Mouse (Mus musculus): ENCODE measurements around the gene Begain. TPM values are rescaled to one million over a fixed set of nuclear protein-coding genes. Genes with fewer than 3 reads are reported as not detected.
A peak's percentile ranks its signal among the peaks of the same experiment; 100 is the strongest.

Begain gene
- 16.1 and 22.6 TPM in 2 replicates for polyA plus RNA-seq (2015; fragmentation: Nextera tagmentation; extraction: Ambion mirVana)

DNA sequence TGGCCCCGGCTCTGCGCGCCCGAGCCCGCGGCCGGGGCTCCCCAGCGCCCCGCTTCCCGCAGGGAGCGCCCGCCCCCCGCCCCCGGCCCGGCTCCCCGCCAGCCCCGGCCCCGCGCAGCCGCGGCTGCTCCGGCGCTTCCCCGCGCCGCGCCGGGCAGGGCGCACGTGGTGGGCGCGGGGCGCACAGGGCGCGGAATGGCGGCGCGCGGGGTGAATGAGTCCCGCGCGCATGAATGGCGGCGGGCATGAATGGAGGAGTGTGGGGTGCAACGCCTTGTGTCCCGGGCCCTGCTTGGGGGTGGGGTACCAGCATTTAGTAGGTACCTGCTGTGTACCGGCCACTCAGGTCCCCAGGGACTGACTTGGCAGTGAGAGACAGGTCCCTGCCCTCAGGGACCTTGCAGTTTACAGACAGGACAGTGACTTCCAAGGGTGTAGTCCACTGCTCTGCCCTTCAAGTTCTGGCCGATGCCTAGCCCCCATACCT is at the start of gene Begain:
Gene Begain (minus strand): TSS at position 51 of the 487 bp plus-strand sequence.
- Histone ChIP-seq H3K27ac (ENCODE audit: low read length) (peak within 1 kb of the TSS; percentile 18; the same call in 1 of the 2 replicates), H3K9me3 (ENCODE audit: control insufficient read depth, low read length) (no peaks in the 10 kb centered on the region), H3K27me3 (replicated peaks; ENCODE audit: control insufficient read depth, insufficient read depth, low read length) (no peaks in the 10 kb centered on the region), H3K4me1 (replicated peaks; ENCODE audit: control insufficient read depth, insufficient read depth, low read length) (peaks cover 16% of the 10 kb centered on the region), H3K9ac (replicated peaks; ENCODE audit: low read depth, low read length) (peak within 1 kb of the TSS; percentile 82), H3K4me2 (ENCODE audit: low read length) (peak within 1 kb of the TSS; percentile 72), H3K4me3 (replicated peaks; ENCODE audit: low read length) (peak within 1 kb of the TSS; percentile 60), H3K36me3 (ENCODE audit: control insufficient read depth, insufficient read depth) (no peaks in the 10 kb centered on the region)
- ATAC-seq, result peak; percentile 57
- WGBS, result 4% methylated on average over 8 of the region's 48 CpGs

GRCm38 (mm10) chr12:109115707-109116106 is 47.7 kb upstream of the Begain start:
- Histone ChIP-seq H3K4me3 (replicated peaks; ENCODE audit: low read length) (no peak overlapping the region), H3K9ac (replicated peaks; ENCODE audit: low read depth, low read length) (no peak overlapping the region), H3K4me1 (replicated peaks; ENCODE audit: control insufficient read depth, insufficient read depth, low read length) (peaks cover 14% of the 10 kb centered on the region), H3K36me3 (ENCODE audit: control insufficient read depth, insufficient read depth) (no peaks in the 10 kb centered on the region), H3K9me3 (ENCODE audit: control insufficient read depth, low read length) (no peaks in the 10 kb centered on the region), H3K27me3 (replicated peaks; ENCODE audit: control insufficient read depth, insufficient read depth, low read length) (no peaks in the 10 kb centered on the region), H3K27ac (ENCODE audit: low read length) (no peak overlapping the region), H3K4me2 (ENCODE audit: low read length) (no peak overlapping the region)
- ATAC-seq, result no peak
- 68% methylated on average over 8 of the region's 8 CpGs for WGBS

DNA sequence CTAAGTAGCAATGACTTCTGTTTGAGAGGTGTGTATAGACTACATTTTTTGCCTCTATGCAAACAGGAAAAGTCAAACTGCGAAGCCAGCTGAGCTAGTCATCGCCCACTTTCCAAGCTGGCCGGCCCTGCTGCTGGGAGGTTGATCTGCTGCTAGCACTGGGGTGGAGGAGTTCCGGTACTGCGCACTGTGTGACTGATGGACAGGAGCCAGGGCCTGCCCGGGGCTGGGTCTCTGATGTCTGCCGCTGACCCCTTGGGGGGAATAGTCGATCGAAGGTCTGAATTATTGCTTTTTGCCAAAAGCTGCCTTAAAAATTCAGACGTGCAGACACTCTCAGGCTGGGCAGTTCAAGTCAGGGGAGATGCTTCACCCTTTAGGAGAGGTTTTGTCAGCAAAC is 47.1 kb upstream of the Begain start:
- no peak overlapping the region for H3K27ac ChIP-seq (ENCODE audit: low read length)
- H3K27me3 ChIP-seq (replicated peaks; ENCODE audit: control insufficient read depth, insufficient read depth, low read length), result no peaks in the 10 kb centered on the region
- H3K9me3 ChIP-seq (ENCODE audit: control insufficient read depth, low read length), result no peaks in the 10 kb centered on the region
- peaks cover 14% of the 10 kb centered on the region for H3K4me1 ChIP-seq (replicated peaks; ENCODE audit: control insufficient read depth, insufficient read depth, low read length)
- no peak overlapping the region for H3K4me3 ChIP-seq (replicated peaks; ENCODE audit: low read length)
- H3K9ac ChIP-seq (replicated peaks; ENCODE audit: low read depth, low read length), result no peak overlapping the region
- WGBS, result 81% methylated on average over 10 of the region's 10 CpGs
- H3K4me2 ChIP-seq (ENCODE audit: low read length), result no peak overlapping the region
- ATAC-seq, result no peak
- H3K36me3 ChIP-seq (ENCODE audit: control insufficient read depth, insufficient read depth), result no peaks in the 10 kb centered on the region

DNA sequence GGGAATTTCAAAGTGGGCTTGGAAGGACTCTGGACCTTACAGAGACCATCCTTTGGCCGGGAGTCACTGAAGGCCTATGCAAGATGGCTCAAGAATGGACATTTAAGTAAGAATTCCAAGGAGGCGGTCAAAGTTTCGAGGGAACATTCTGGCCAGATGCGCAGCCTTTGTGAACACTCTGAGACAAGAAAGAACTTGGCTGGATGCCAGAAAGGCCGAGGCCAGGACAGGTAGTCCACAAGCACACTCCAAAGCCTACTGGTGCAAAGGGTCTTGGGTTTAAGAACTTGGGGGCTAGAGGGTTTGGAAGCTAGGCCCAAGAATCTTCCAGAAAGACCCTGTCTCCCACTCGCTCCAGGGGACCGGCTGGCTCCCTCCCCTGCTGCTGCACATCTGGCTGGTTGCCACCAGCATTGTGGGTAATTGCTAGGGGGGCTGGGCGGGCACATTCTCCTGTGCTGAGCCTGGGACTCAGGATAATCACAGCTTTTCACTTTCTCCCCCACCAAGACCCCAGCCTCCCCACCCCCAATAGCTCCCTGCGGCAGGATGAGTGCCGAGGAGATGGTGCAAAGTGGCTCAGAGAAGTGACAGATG is 45.1 kb upstream of the Begain start:
- H3K4me3 ChIP-seq (replicated peaks; ENCODE audit: low read length), result no peak overlapping the region
- no peaks in the 10 kb centered on the region for H3K27me3 ChIP-seq (replicated peaks; ENCODE audit: control insufficient read depth, insufficient read depth, low read length)
- no peaks in the 10 kb centered on the region for H3K9me3 ChIP-seq (ENCODE audit: control insufficient read depth, low read length)
- H3K9ac ChIP-seq (replicated peaks; ENCODE audit: low read depth, low read length), result no peak overlapping the region; the same call in 1 of the 2 replicates
- H3K27ac ChIP-seq (ENCODE audit: low read length), result peak overlapping the region; percentile 62
- no peaks in the 10 kb centered on the region for H3K36me3 ChIP-seq (ENCODE audit: control insufficient read depth, insufficient read depth)
- 18% methylated on average over 10 of the region's 10 CpGs for WGBS
- peak; percentile 89 for ATAC-seq
- peak overlapping the region; percentile 7 for H3K4me2 ChIP-seq (ENCODE audit: low read length)
- H3K4me1 ChIP-seq (replicated peaks; ENCODE audit: control insufficient read depth, insufficient read depth, low read length), result peaks cover 14% of the 10 kb centered on the region

- H3K4me1 ChIP-seq (replicated peaks; ENCODE audit: control insufficient read depth, insufficient read depth, low read length), result peaks cover 14% of the 10 kb centered on the region
- H3K4me3 ChIP-seq (replicated peaks; ENCODE audit: low read length), result no peak overlapping the region
- no peaks in the 10 kb centered on the region for H3K9me3 ChIP-seq (ENCODE audit: control insufficient read depth, low read length)
- no peaks in the 10 kb centered on the region for H3K27me3 ChIP-seq (replicated peaks; ENCODE audit: control insufficient read depth, insufficient read depth, low read length)
- peak; percentile 18; the same call in 1 of the 2 replicates for ATAC-seq
- H3K27ac ChIP-seq (ENCODE audit: low read length), result peak overlapping the region; percentile 62
- no peak overlapping the region; the same call in 1 of the 2 replicates for H3K9ac ChIP-seq (replicated peaks; ENCODE audit: low read depth, low read length)
- no peaks in the 10 kb centered on the region for H3K36me3 ChIP-seq (ENCODE audit: control insufficient read depth, insufficient read depth)
- no peak overlapping the region for H3K4me2 ChIP-seq (ENCODE audit: low read length)
- 21% methylated on average over 9 of the region's 9 CpGs for WGBS
These were observed 44.5 kb upstream of the Begain start for GRCm38 (mm10) chr12:109112354-109112995.

- Histone ChIP-seq H3K4me1 (replicated peaks; ENCODE audit: control insufficient read depth, insufficient read depth, low read length) (peaks cover 14% of the 10 kb centered on the region), H3K4me3 (replicated peaks; ENCODE audit: low read length) (no peak overlapping the region), H3K9me3 (ENCODE audit: control insufficient read depth, low read length) (no peaks in the 10 kb centered on the region), H3K36me3 (ENCODE audit: control insufficient read depth, insufficient read depth) (no peaks in the 10 kb centered on the region), H3K27ac (ENCODE audit: low read length) (no peak overlapping the region), H3K9ac (replicated peaks; ENCODE audit: low read depth, low read length) (no peak overlapping the region), H3K27me3 (replicated peaks; ENCODE audit: control insufficient read depth, insufficient read depth, low read length) (no peaks in the 10 kb centered on the region), H3K4me2 (ENCODE audit: low read length) (no peak overlapping the region)
- ATAC-seq, result no peak
- WGBS, result 91% methylated on average over 13 of the region's 13 CpGs
These were observed 40.9 kb upstream of the Begain start for GRCm38 (mm10) chr12:109108911-109109310.

GRCm38 (mm10) chr12:109100381-109100780 is 32.4 kb upstream of the Begain start:
- Histone ChIP-seq H3K27me3 (replicated peaks; ENCODE audit: control insufficient read depth, insufficient read depth, low read length) (no peaks in the 10 kb centered on the region), H3K27ac (ENCODE audit: low read length) (no peak overlapping the region), H3K9ac (replicated peaks; ENCODE audit: low read depth, low read length) (no peak overlapping the region), H3K4me2 (ENCODE audit: low read length) (no peak overlapping the region), H3K9me3 (ENCODE audit: control insufficient read depth, low read length) (no peaks in the 10 kb centered on the region), H3K4me3 (replicated peaks; ENCODE audit: low read length) (no peak overlapping the region), H3K4me1 (replicated peaks; ENCODE audit: control insufficient read depth, insufficient read depth, low read length) (no peaks in the 10 kb centered on the region), H3K36me3 (ENCODE audit: control insufficient read depth, insufficient read depth) (no peaks in the 10 kb centered on the region)
- 83% methylated on average over 7 of the region's 7 CpGs for WGBS
- ATAC-seq, result no peak

DNA sequence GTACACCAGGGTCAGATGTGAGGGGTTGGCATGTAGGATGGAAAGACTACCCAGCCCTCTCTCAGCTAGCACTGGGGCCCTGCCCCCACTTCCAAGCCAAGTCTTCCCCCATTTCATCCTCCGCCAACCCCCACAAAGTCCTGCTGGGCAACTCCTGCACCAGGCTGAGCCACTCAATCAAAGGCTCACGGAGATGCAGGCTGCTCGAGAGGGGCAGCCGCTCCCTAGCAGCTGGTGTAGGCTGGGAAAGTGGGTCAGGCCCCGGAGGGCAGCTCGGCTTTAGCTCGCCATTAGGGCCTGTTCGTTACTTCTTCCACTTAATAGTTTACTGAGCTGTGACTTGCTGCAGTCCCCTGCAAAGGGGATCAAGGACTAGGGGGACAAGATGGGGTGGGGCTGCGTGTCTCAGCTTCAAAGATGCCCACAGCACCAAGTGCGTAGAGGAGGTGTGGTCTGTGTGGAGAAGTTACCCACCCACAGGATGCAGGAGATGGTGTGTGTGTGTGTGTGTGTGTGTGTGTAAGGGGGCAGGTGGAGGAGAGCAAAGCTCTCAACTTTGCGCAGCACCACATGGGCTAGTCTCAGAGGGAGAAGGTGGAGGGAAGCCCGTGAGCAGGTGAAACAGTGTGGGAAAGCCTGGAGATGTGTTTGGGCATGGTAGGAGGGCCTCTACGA is 22.6 kb upstream of the Begain start:
- Histone ChIP-seq H3K36me3 (ENCODE audit: control insufficient read depth, insufficient read depth) (no peaks in the 10 kb centered on the region), H3K9ac (replicated peaks; ENCODE audit: low read depth, low read length) (no peak overlapping the region), H3K4me2 (ENCODE audit: low read length) (no peak overlapping the region), H3K9me3 (ENCODE audit: control insufficient read depth, low read length) (no peaks in the 10 kb centered on the region), H3K4me1 (replicated peaks; ENCODE audit: control insufficient read depth, insufficient read depth, low read length) (peaks cover 3% of the 10 kb centered on the region), H3K27me3 (replicated peaks; ENCODE audit: control insufficient read depth, insufficient read depth, low read length) (no peaks in the 10 kb centered on the region), H3K4me3 (replicated peaks; ENCODE audit: low read length) (no peak overlapping the region), H3K27ac (ENCODE audit: low read length) (no peak overlapping the region)
- no peak for ATAC-seq
- WGBS, result 67% methylated on average over 13 of the region's 13 CpGs

DNA sequence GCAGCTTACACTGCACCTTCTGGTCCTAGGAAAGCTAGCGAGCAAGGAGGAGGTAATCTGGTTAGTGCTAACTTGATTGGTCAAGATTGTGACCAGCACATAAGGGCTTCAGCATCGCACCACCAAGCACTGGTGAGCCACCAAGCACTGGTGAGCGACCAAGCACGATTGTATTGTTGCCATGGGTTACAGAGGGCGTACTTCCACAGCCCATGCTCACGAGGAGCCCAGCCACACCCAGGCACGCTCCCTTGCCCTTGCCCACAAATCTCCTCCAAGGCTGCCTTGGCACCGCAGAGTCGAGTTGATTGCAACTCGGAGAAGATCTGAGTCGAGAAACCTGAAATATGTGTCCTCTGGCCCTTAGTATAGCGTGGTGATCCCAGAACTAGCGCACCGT is 22.0 kb upstream of the Begain start:
- Histone ChIP-seq H3K4me1 (replicated peaks; ENCODE audit: control insufficient read depth, insufficient read depth, low read length) (peaks cover 9% of the 10 kb centered on the region), H3K36me3 (ENCODE audit: control insufficient read depth, insufficient read depth) (no peaks in the 10 kb centered on the region), H3K27me3 (replicated peaks; ENCODE audit: control insufficient read depth, insufficient read depth, low read length) (no peaks in the 10 kb centered on the region), H3K4me2 (ENCODE audit: low read length) (no peak overlapping the region), H3K27ac (ENCODE audit: low read length) (no peak overlapping the region), H3K4me3 (replicated peaks; ENCODE audit: low read length) (no peak overlapping the region), H3K9me3 (ENCODE audit: control insufficient read depth, low read length) (no peaks in the 10 kb centered on the region), H3K9ac (replicated peaks; ENCODE audit: low read depth, low read length) (no peak overlapping the region)
- WGBS, result 81% methylated on average over 14 of the region's 14 CpGs
- ATAC-seq, result no peak
